8 mouse cellular contexts compared by ENCODE assay signal in the genomic region with DNA sequence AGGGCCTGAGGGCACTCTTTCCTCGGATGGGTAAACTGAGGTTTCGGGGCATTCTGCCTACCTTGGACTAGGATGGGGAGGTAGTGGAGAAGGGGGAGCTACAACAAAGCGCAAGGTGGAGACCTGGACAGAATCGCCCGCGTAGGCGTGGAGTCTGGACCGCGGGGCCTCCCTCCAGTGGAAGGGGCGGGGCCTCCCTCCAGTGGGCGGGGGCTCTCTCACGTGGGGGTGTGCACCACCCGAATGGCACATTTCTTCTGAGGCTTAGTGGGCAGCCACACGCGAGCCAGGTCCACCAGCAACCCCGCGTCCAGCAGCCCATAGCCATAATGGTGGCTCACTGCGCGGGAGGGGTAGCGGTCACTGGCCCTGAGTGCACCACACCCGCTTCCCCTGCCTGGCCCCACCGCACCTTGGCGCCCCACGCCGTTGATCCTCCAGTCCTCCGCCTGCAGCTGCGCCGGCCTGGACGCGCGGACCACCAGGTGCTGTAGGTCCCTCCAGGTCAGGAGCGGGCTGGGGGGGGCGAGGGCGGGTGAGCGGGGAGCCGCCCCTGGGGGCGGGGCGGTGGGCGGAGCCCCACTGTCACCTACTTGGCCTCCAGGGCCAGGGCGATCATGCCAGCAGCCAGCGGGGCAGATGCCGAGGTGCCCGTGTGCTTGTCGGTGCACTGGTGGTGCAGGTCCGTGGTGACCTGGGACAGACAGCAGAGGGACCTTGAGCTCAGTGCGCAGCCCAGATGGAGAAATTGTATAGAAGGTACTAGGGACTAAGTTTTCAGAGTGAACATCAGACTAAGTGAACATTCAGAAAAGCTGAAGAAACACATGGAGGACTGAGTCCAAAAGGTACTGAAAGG. TPM values are rescaled to one million over a fixed set of nuclear protein-coding genes. Genes with fewer than 3 reads are reported as not detected.
DNase-seq lines count a peak whose midpoint lies in the region; ATAC-seq and TF ChIP-seq lines count a peak whose summit lies in the region.

No protein-coding gene starts in this region.

- H3K9me3 ChIP-seq in erythroblast, embryonic 14.5 days (ENCODE audit: control insufficient read depth, low read length), result no peaks in the 10 kb centered on the region
- H3K9me3 ChIP-seq in heart, postnatal 0 days (replicated peaks; ENCODE audit: control insufficient read depth, low read length), result no peaks in the 10 kb centered on the region

- peaks cover 25% of the 10 kb centered on the region for H3K36me3 ChIP-seq in erythroblast, embryonic 14.5 days (ENCODE audit: control insufficient read depth)
- peaks cover 6% of the 10 kb centered on the region for H3K36me3 ChIP-seq in heart, postnatal 0 days (replicated peaks; ENCODE audit: control insufficient read depth, insufficient read depth, low read length)
- peaks cover 5% of the 10 kb centered on the region; the same call in 1 of the 2 replicates for H3K36me3 ChIP-seq in small intestine, adult 2 months (ENCODE audit: control insufficient read depth, insufficient read depth, low read length)

- H3K4me2 ChIP-seq in heart, postnatal 0 days (ENCODE audit: low read depth, low read length), result peak overlapping the region; percentile 87

- H3K9ac ChIP-seq in heart, postnatal 0 days (replicated peaks; ENCODE audit: low read depth, low read length), result peak overlapping the region; percentile 41

- ATAC-seq in CD4-positive, CD25-positive, alpha-beta regulatory T cell, adult 4 months, result peak; percentile 18
- peak; percentile 54 for ATAC-seq in heart, postnatal 0 days (ENCODE audit: insufficient read depth, low read depth)
- ATAC-seq in megakaryocyte, adult 5-6 weeks (ENCODE audit: poor library complexity, severe bottlenecking), result peak; percentile 44

- H3K4me1 ChIP-seq in erythroblast, embryonic 14.5 days (ENCODE audit: control insufficient read depth), result peaks cover 81% of the 10 kb centered on the region
- H3K4me1 ChIP-seq in heart, postnatal 0 days (ENCODE audit: control insufficient read depth, insufficient read depth), result peaks cover 16% of the 10 kb centered on the region
- peaks cover 32% of the 10 kb centered on the region for H3K4me1 ChIP-seq in small intestine, adult 2 months (ENCODE audit: control insufficient read depth, insufficient read depth, insufficient read length, low read length)

- peak overlapping the region; percentile 92 for H3K4me3 ChIP-seq in erythroblast, embryonic 14.5 days (replicated peaks)
- H3K4me3 ChIP-seq in heart, postnatal 0 days (ENCODE audit: low read depth, low read length), result peak overlapping the region; percentile 55
- peak overlapping the region; percentile 66 for H3K4me3 ChIP-seq in small intestine, adult 2 months (ENCODE audit: low read depth, low read length)

- DNase-seq in adrenal gland, postnatal 36 days, result peak; percentile 85 to 93
- no peak for DNase-seq in heart, postnatal 0 days (ENCODE audit: low spot score)
- DNase-seq in kidney, postnatal 14 days, result peak; percentile 85
- no peak for DNase-seq in layer of hippocampus, adult 9-10 months (ENCODE audit: low spot score)

- H3K27me3 ChIP-seq in erythroblast, embryonic 14.5 days (ENCODE audit: control insufficient read depth), result no peaks in the 10 kb centered on the region
- no peaks in the 10 kb centered on the region for H3K27me3 ChIP-seq in heart, postnatal 0 days (ENCODE audit: control insufficient read depth, insufficient read depth, low read length)
- no peaks in the 10 kb centered on the region for H3K27me3 ChIP-seq in small intestine, adult 2 months (ENCODE audit: control insufficient read depth, insufficient read depth, low read length)

- no peak for TF ChIP-seq EP300 in heart, postnatal 0 days (IDR thresholded peaks at IDR 0.05; ENCODE audit: low read depth)

- H3K27ac ChIP-seq in heart, postnatal 0 days (ENCODE audit: low read depth), result no peak overlapping the region
- peak overlapping the region; percentile 48 for H3K27ac ChIP-seq in small intestine, adult 2 months (ENCODE audit: insufficient read depth, low read depth, low read length)

- 1% methylated on average over 44 of the region's 46 CpGs for WGBS in heart, postnatal 0 days
- WGBS in small intestine, adult 2 months, result under 1% methylated on average over 46 of the region's 46 CpGs

- TF ChIP-seq CTCF in heart, postnatal 0 days (IDR thresholded peaks at IDR 0.05; ENCODE audit: low read depth), result no peak
- no peak for TF ChIP-seq CTCF in small intestine, adult 2 months (IDR thresholded peaks at IDR 0.05; ENCODE audit: extremely low read depth, insufficient read length, insufficient replicate concordance, low read depth, low read length)

- TF ChIP-seq POLR2A in small intestine, adult 2 months (IDR thresholded peaks at IDR 0.05; ENCODE audit: low read depth, low read length), result no peak; the same call in 1 of the 2 replicates

RNA-seq across cellular contexts. Expression of gene 2310011J03Rik, which starts 3.2 kb away (rescaled TPM):
- polyA plus RNA-seq in CD4-positive, CD25-positive, alpha-beta regulatory T cell, adult 4 months (2017; shearing (Covaris generic)), result 10 to 100 TPM; 47.1 to 59.9 TPM
- total RNA-seq in adrenal gland, postnatal 36 days (2021), result 10 to 100 TPM; 24.6 to 32.0 TPM
- 10.6 and 12.9 TPM in 2 replicates for polyA plus RNA-seq in erythroblast, embryonic 14.5 days (2012)
- 13.5 and 41.4 TPM in 2 replicates for total RNA-seq in heart, postnatal 0 days (2014; rRNA removed; ENCODE audit: low replicate concordance)
- 35.2 and 37.4 TPM in 2 replicates for polyA plus RNA-seq in heart, postnatal 0 days (2015; fragmentation: Nextera tagmentation; extraction: Ambion mirVana)
- 25.6 and 27.4 TPM in 2 replicates for total RNA-seq in megakaryocyte, adult 5-6 weeks (2015)
- total RNA-seq in megakaryocyte, adult 5-6 weeks (2017), result 13.8 and 17.8 TPM in 2 replicates
- polyA plus RNA-seq in small intestine, adult 2 months (2012; rRNA removed), result 47.4 and 74.1 TPM in 2 replicates

RNA-seq across cellular contexts. Expression of gene Pcsk4, which starts 5.8 kb away (rescaled TPM):
- 10 to 100 TPM; 11.9 to 12.3 TPM for polyA plus RNA-seq in CD4-positive, CD25-positive, alpha-beta regulatory T cell, adult 4 months (2017; shearing (Covaris generic))
- total RNA-seq in adrenal gland, postnatal 36 days (2021), result 1 to 10 TPM; 2.2 to 3.3 TPM
- polyA plus RNA-seq in erythroblast, embryonic 14.5 days (2012), result 0.55 and 0.65 TPM in 2 replicates
- not detected in 2 replicates for total RNA-seq in heart, postnatal 0 days (2014; rRNA removed; ENCODE audit: low replicate concordance)
- polyA plus RNA-seq in heart, postnatal 0 days (2015; fragmentation: Nextera tagmentation; extraction: Ambion mirVana), result 2.0 and 2.1 TPM in 2 replicates
- 0.32 and 0.83 TPM in 2 replicates for total RNA-seq in megakaryocyte, adult 5-6 weeks (2015)
- not detected in 2 replicates for total RNA-seq in megakaryocyte, adult 5-6 weeks (2017)
- polyA plus RNA-seq in small intestine, adult 2 months (2012; rRNA removed), result 18.0 and 27.0 TPM in 2 replicates

RNA-seq across cellular contexts. Expression of gene Reep6, which starts 6.3 kb away (rescaled TPM):
- under 1 TPM in 1 of 2 experiments, not detected in 1; 0.51 TPM for polyA plus RNA-seq in CD4-positive, CD25-positive, alpha-beta regulatory T cell, adult 4 months (2017; shearing (Covaris generic))
- total RNA-seq in adrenal gland, postnatal 36 days (2021), result 10 to 100 TPM; 11.0 to 13.7 TPM
- polyA plus RNA-seq in erythroblast, embryonic 14.5 days (2012), result 18.8 and 21.4 TPM in 2 replicates
- not detected in 2 replicates for total RNA-seq in heart, postnatal 0 days (2014; rRNA removed; ENCODE audit: low replicate concordance)
- polyA plus RNA-seq in heart, postnatal 0 days (2015; fragmentation: Nextera tagmentation; extraction: Ambion mirVana), result 0.85 and 1.0 TPM in 2 replicates
- total RNA-seq in megakaryocyte, adult 5-6 weeks (2015), result 0.16 and 0.96 TPM in 2 replicates
- total RNA-seq in megakaryocyte, adult 5-6 weeks (2017), result 0.37 TPM in 1 of 2 replicates, not detected in the other
- 186 and 287 TPM in 2 replicates for polyA plus RNA-seq in small intestine, adult 2 months (2012; rRNA removed)

RNA-seq across cellular contexts. Expression of gene Adamtsl5, which starts 24.7 kb away (rescaled TPM):
- polyA plus RNA-seq in CD4-positive, CD25-positive, alpha-beta regulatory T cell, adult 4 months (2017; shearing (Covaris generic)), result not detected
- total RNA-seq in adrenal gland, postnatal 36 days (2021), result 1 to 10 TPM; 7.3 to 7.7 TPM
- polyA plus RNA-seq in erythroblast, embryonic 14.5 days (2012), result 2.2 and 2.6 TPM in 2 replicates
- total RNA-seq in heart, postnatal 0 days (2014; rRNA removed; ENCODE audit: low replicate concordance), result 18.5 and 34.6 TPM in 2 replicates
- polyA plus RNA-seq in heart, postnatal 0 days (2015; fragmentation: Nextera tagmentation; extraction: Ambion mirVana), result 12.6 and 14.6 TPM in 2 replicates
- total RNA-seq in megakaryocyte, adult 5-6 weeks (2015), result 0.07 TPM in 1 of 2 replicates, not detected in the other
- total RNA-seq in megakaryocyte, adult 5-6 weeks (2017), result not detected in 2 replicates
- polyA plus RNA-seq in small intestine, adult 2 months (2012; rRNA removed), result 74.2 and 136 TPM in 2 replicates

RNA-seq across cellular contexts. Expression of gene Apc2, which starts 27.7 kb away (rescaled TPM):
- polyA plus RNA-seq in CD4-positive, CD25-positive, alpha-beta regulatory T cell, adult 4 months (2017; shearing (Covaris generic)), result under 1 TPM in 1 of 2 experiments, not detected in 1; 0.16 TPM
- total RNA-seq in adrenal gland, postnatal 36 days (2021), result 1 to 10 TPM in 1 of 2 experiments, under 1 TPM in 1; 0.70 to 1.5 TPM
- under 0.01 TPM in 1 of 2 replicates, not detected in the other for polyA plus RNA-seq in erythroblast, embryonic 14.5 days (2012)
- total RNA-seq in heart, postnatal 0 days (2014; rRNA removed; ENCODE audit: low replicate concordance), result 1.4 and 3.4 TPM in 2 replicates
- 0.77 and 0.83 TPM in 2 replicates for polyA plus RNA-seq in heart, postnatal 0 days (2015; fragmentation: Nextera tagmentation; extraction: Ambion mirVana)
- total RNA-seq in megakaryocyte, adult 5-6 weeks (2015), result not detected in 2 replicates
- total RNA-seq in megakaryocyte, adult 5-6 weeks (2017), result not detected in 2 replicates
- polyA plus RNA-seq in small intestine, adult 2 months (2012; rRNA removed), result 0.65 and 0.96 TPM in 2 replicates

Comparison
In these comparisons a context has a peak if more than half of its experiments do, and no peak if none do; other contexts are left out.
1. DNase-seq: peak in adrenal gland, postnatal 36 days (2 of 2) and kidney, postnatal 14 days (single experiment); none in heart, postnatal 0 days (single experiment) and layer of hippocampus, adult 9-10 months (single experiment).
2. Peak in every context shown above with its lines, with median percentiles within 50 percentile points of each other: ATAC-seq and H3K4me3 ChIP-seq.